Mouse (Mus musculus) limb, embryonic 12.5 days (tissue): Measurements from ENCODE around the gene Drd3. TPM values are rescaled to one million over a fixed set of nuclear protein-coding genes. Genes with fewer than 3 reads are reported as not detected.

Experiments used
- ATAC-seq: fragments of 200-750 bp; cut with Nextera tagmentation; 2 replicates; pipeline ENCODE4 v1.8.0; 2017; ENCODE audit warnings: low read depth, moderate TSS enrichment; ENCODE audit not compliant: insufficient number of reproducible peaks, insufficient read depth, low FRiP score, low TSS enrichment
- H3K27ac ChIP-seq: fragments of 300-500 bp; sonication (generic); 2 replicates; pipeline ENCODE4 v1.5.1; 2016; ENCODE audit warnings: mild to moderate bottlenecking, moderate library complexity
- H3K27me3 ChIP-seq: fragments of 300-500 bp; sonication (generic); 2 replicates; pipeline ENCODE4 v1.6.1; 2016; ENCODE audit warnings: mild to moderate bottlenecking, moderate library complexity
- H3K36me3 ChIP-seq: fragments of 300-500 bp; sonication (generic); 2 replicates; pipeline ENCODE4 v1.6.1; 2016; ENCODE audit warnings: mild to moderate bottlenecking, moderate library complexity
- H3K4me1 ChIP-seq: fragments of 300-500 bp; sonication (generic); replicated peaks from 2 replicates; pipeline ENCODE4 v1.6.1; 2016
- H3K4me2 ChIP-seq: fragments of 300-500 bp; sonication (generic); 2 replicates; pipeline ENCODE4 v1.6.1; 2016; ENCODE audit warnings: mild to moderate bottlenecking, moderate library complexity
- H3K4me3 ChIP-seq: fragments of 300-500 bp; sonication (generic); replicated peaks from 2 replicates; pipeline ENCODE4 v1.5.1; 2016; ENCODE audit warnings: mild to moderate bottlenecking
- H3K9ac ChIP-seq: fragments of 300-500 bp; sonication (generic); replicated peaks from 2 replicates; pipeline ENCODE4 v1.6.1; 2016; ENCODE audit warnings: mild to moderate bottlenecking, moderate library complexity
- H3K9me3 ChIP-seq: fragments of 300-500 bp; sonication (generic); 2 replicates; pipeline ENCODE4 v1.6.1; 2016; ENCODE audit warnings: mild to moderate bottlenecking, moderate library complexity
- WGBS: fragments of 180-500 bp; shearing (Covaris S2); methylation state at CpG from one replicate; pipeline ENCODE4 v1.1.7; 2016; 5-methylcytosine and 5-hydroxymethylcytosine counted together
- polyA plus RNA-seq: library from polyadenylated mRNA; unstranded; fragments of >200 nt; fragmentation: Nextera tagmentation; extraction: Ambion mirVana; gene quantifications from 2 replicates; pipeline ENCODE4 v1.2.1, GENCODE M21; 2016

Gene Drd3
- not detected in 2 replicates for polyA plus RNA-seq

- Histone ChIP-seq H3K9ac (no peak within 1 kb of the TSS), H3K4me2 (no peak within 1 kb of the TSS), H3K27ac (no peak within 1 kb of the TSS), H3K9me3 (no peaks in the 10 kb centered on the region), H3K4me3 (no peak within 1 kb of the TSS), H3K4me1 (no peaks in the 10 kb centered on the region), H3K36me3 (no peaks in the 10 kb centered on the region), H3K27me3 (no peaks in the 10 kb centered on the region)
- ATAC-seq, result no peak
- WGBS, result 14% methylated on average over 7 of the region's 7 CpGs
Measured at GRCm38 (mm10) chr16:43753751-43754150, at the start of gene Drd3. Drd3 (plus strand) TSS chr16:43754026.

- WGBS, result 59% methylated on average over 13 of the region's 13 CpGs
- H3K9ac ChIP-seq, result no peak overlapping the region
- no peak for ATAC-seq
- no peaks in the 10 kb centered on the region for H3K4me1 ChIP-seq
- H3K27me3 ChIP-seq, result no peaks in the 10 kb centered on the region; the same call in 1 of the 2 replicates
- no peak overlapping the region for H3K27ac ChIP-seq
- H3K36me3 ChIP-seq, result no peaks in the 10 kb centered on the region
- no peak overlapping the region for H3K4me2 ChIP-seq
- no peak overlapping the region for H3K4me3 ChIP-seq
- no peaks in the 10 kb centered on the region for H3K9me3 ChIP-seq
Measured at GRCm38 (mm10) chr16:43708335-43709061, 45.3 kb upstream of the Drd3 start.

GRCm38 (mm10) chr16:43709062-43709413, 44.8 kb upstream of the Drd3 start:
- Histone ChIP-seq H3K4me2 (no peak overlapping the region), H3K27ac (no peak overlapping the region), H3K9ac (no peak overlapping the region), H3K27me3 (no peaks in the 10 kb centered on the region; the same call in 1 of the 2 replicates), H3K4me3 (no peak overlapping the region), H3K4me1 (no peaks in the 10 kb centered on the region), H3K36me3 (no peaks in the 10 kb centered on the region), H3K9me3 (no peaks in the 10 kb centered on the region)
- ATAC-seq, result no peak
- 76% methylated on average over 15 of the region's 15 CpGs for WGBS

- H3K4me1 ChIP-seq, result no peaks in the 10 kb centered on the region
- H3K4me3 ChIP-seq, result no peak overlapping the region
- no peak overlapping the region for H3K4me2 ChIP-seq
- H3K27ac ChIP-seq, result no peak overlapping the region
- H3K9me3 ChIP-seq, result no peaks in the 10 kb centered on the region
- no peak overlapping the region for H3K9ac ChIP-seq
- 67% methylated on average over 9 of the region's 9 CpGs for WGBS
- no peak for ATAC-seq
- H3K36me3 ChIP-seq, result no peaks in the 10 kb centered on the region
- no peaks in the 10 kb centered on the region; the same call in 1 of the 2 replicates for H3K27me3 ChIP-seq
Measured at GRCm38 (mm10) chr16:43709432-43710133, 44.2 kb upstream of the Drd3 start.

- no peak overlapping the region for H3K4me2 ChIP-seq
- no peak overlapping the region for H3K4me3 ChIP-seq
- no peaks in the 10 kb centered on the region for H3K36me3 ChIP-seq
- no peaks in the 10 kb centered on the region; the same call in 1 of the 2 replicates for H3K27me3 ChIP-seq
- 72% methylated on average over 6 of the region's 6 CpGs for whole genome bisulfite sequencing
- ATAC-seq, result no peak
- H3K9me3 ChIP-seq, result no peaks in the 10 kb centered on the region
- H3K9ac ChIP-seq, result no peak overlapping the region
- H3K27ac ChIP-seq, result no peak overlapping the region
- no peaks in the 10 kb centered on the region for H3K4me1 ChIP-seq
Measured at GRCm38 (mm10) chr16:43710134-43710475, 43.7 kb upstream of the Drd3 start.

- H3K9ac ChIP-seq, result no peak overlapping the region
- WGBS, result 89% methylated on average over 11 of the region's 11 CpGs
- no peaks in the 10 kb centered on the region for H3K9me3 ChIP-seq
- H3K27me3 ChIP-seq, result no peaks in the 10 kb centered on the region; the same call in 1 of the 2 replicates
- no peak overlapping the region for H3K4me3 ChIP-seq
- no peaks in the 10 kb centered on the region for H3K4me1 ChIP-seq
- ATAC-seq, result no peak
- H3K36me3 ChIP-seq, result no peaks in the 10 kb centered on the region
- H3K4me2 ChIP-seq, result no peak overlapping the region
- no peak overlapping the region for H3K27ac ChIP-seq
Measured at GRCm38 (mm10) chr16:43710651-43711050, 43.2 kb upstream of the Drd3 start.

GRCm38 (mm10) chr16:43711361-43711760, 42.5 kb upstream of the Drd3 start:
- Histone ChIP-seq H3K9ac (no peak overlapping the region), H3K4me1 (no peaks in the 10 kb centered on the region), H3K27me3 (no peaks in the 10 kb centered on the region; the same call in 1 of the 2 replicates), H3K36me3 (no peaks in the 10 kb centered on the region), H3K9me3 (no peaks in the 10 kb centered on the region), H3K27ac (no peak overlapping the region), H3K4me2 (no peak overlapping the region), H3K4me3 (no peak overlapping the region)
- ATAC-seq, result no peak
- 94% methylated on average over 7 of the region's 7 CpGs for whole genome bisulfite sequencing

GRCm38 (mm10) chr16:43724444-43724843, 29.4 kb upstream of the Drd3 start:
- Histone ChIP-seq H3K27ac (no peak overlapping the region), H3K36me3 (no peaks in the 10 kb centered on the region), H3K9ac (no peak overlapping the region), H3K4me1 (no peaks in the 10 kb centered on the region), H3K9me3 (0 out of 2 replicates have a peak, but pooled peaks cover 2% of the 10 kb centered on the region), H3K4me3 (no peak overlapping the region), H3K4me2 (no peak overlapping the region), H3K27me3 (no peaks in the 10 kb centered on the region)
- no peak for ATAC-seq
- 69% methylated on average over 3 of the region's 3 CpGs for WGBS

GRCm38 (mm10) chr16:43729506-43730221, 24.2 kb upstream of the Drd3 start:
- Histone ChIP-seq H3K9me3 (no peaks in the 10 kb centered on the region), H3K4me1 (no peaks in the 10 kb centered on the region), H3K36me3 (no peaks in the 10 kb centered on the region), H3K4me3 (no peak overlapping the region), H3K9ac (no peak overlapping the region), H3K27ac (no peak overlapping the region), H3K4me2 (no peak overlapping the region), H3K27me3 (no peaks in the 10 kb centered on the region)
- WGBS, result 86% methylated on average over 8 of the region's 8 CpGs
- no peak for ATAC-seq

- Histone ChIP-seq H3K27me3 (no peaks in the 10 kb centered on the region), H3K36me3 (no peaks in the 10 kb centered on the region), H3K9ac (no peak overlapping the region), H3K4me1 (no peaks in the 10 kb centered on the region), H3K4me2 (no peak overlapping the region), H3K27ac (no peak overlapping the region), H3K4me3 (no peak overlapping the region), H3K9me3 (no peaks in the 10 kb centered on the region)
- whole genome bisulfite sequencing, result 82% methylated on average over 4 of the region's 4 CpGs
- no peak for ATAC-seq
Measured at GRCm38 (mm10) chr16:43730281-43730680, 23.5 kb upstream of the Drd3 start.

GRCm38 (mm10) chr16:43732496-43732895, 21.3 kb upstream of the Drd3 start:
- ATAC-seq, result no peak
- no peaks in the 10 kb centered on the region for H3K4me1 ChIP-seq
- no peak overlapping the region for H3K4me3 ChIP-seq
- H3K9ac ChIP-seq, result no peak overlapping the region
- no peaks in the 10 kb centered on the region for H3K36me3 ChIP-seq
- H3K9me3 ChIP-seq, result no peaks in the 10 kb centered on the region
- no peak overlapping the region for H3K27ac ChIP-seq
- H3K27me3 ChIP-seq, result no peaks in the 10 kb centered on the region
- H3K4me2 ChIP-seq, result no peak overlapping the region
- WGBS, result 87% methylated on average over 10 of the region's 10 CpGs
